Mouse (Mus musculus): ENCODE results near the gene Mmp7. TPM values are rescaled to one million over a fixed set of nuclear protein-coding genes. Genes with fewer than 3 reads are reported as not detected.

Gene Mmp7
- not detected in 2 replicates for total RNA-seq (2023)

GRCm38 (mm10) chr9:7691790-7692189 lies at the start of gene Mmp7:
Gene Mmp7, plus strand, starts transcription at chr9:7692090.

Other genes starting within 250 kb of the Mmp7 start
- gene Mmp3, start 246.3 kb upstream of the Mmp7 start, total RNA-seq (2023) = not detected in 2 replicates
- gene Mmp10, start 189.7 kb upstream of the Mmp7 start, total RNA-seq (2023) = not detected in 2 replicates
- 1,157 and 1,296 TPM in 2 replicates for gene Mmp8, start 133.6 kb upstream of the Mmp7 start, total RNA-seq (2023)
- 4.6 and 5.1 TPM in 2 replicates for gene Mmp27, start 120.7 kb upstream of the Mmp7 start, total RNA-seq (2023)
- not detected in 2 replicates for gene Mmp20, start 63.9 kb upstream of the Mmp7 start, total RNA-seq (2023)
- gene Tmem123, start 72.0 kb downstream of the Mmp7 start, total RNA-seq (2023) = 57.3 and 58.4 TPM in 2 replicates
- gene Birc2, start 145.0 kb downstream of the Mmp7 start, total RNA-seq (2023) = 57.5 and 65.8 TPM in 2 replicates
- 199 and 261 TPM in 2 replicates for gene Birc3, start 181.1 kb downstream of the Mmp7 start, total RNA-seq (2023)

Data from neutrophil, adult 65 days (primary cell).